Mouse (Mus musculus) C2C12 (cell line): ENCODE measurements around the gene Gm9789. TPM values are rescaled to one million over a fixed set of nuclear protein-coding genes. Genes with fewer than 3 reads are reported as not detected.

Experiments used
- H3K27me3 ChIP-seq: one replicate; pipeline ENCODE4 v1.6.1; 2011; ENCODE audit not compliant: control insufficient read depth, insufficient read depth, insufficient read length
- H3K36me3 ChIP-seq: one replicate; pipeline ENCODE4 v1.6.1; 2011; ENCODE audit not compliant: control insufficient read depth, insufficient read depth
- H3K4me3 ChIP-seq: one replicate; pipeline ENCODE4 v1.5.1; 2011; ENCODE audit warnings: mild to moderate bottlenecking, control low read depth; ENCODE audit not compliant: poor library complexity, insufficient read depth, severe bottlenecking
- H3K79me2 ChIP-seq: one replicate; pipeline ENCODE4 v1.6.1; 2011; ENCODE audit not compliant: control insufficient read depth, insufficient read depth
- H3K79me3 ChIP-seq: one replicate; pipeline ENCODE4 v1.6.1; 2011; ENCODE audit warnings: low read depth, control low read depth
- H3ac ChIP-seq: one replicate; pipeline ENCODE3; 2011; ENCODE audit warnings: low read depth; ENCODE audit not compliant: control insufficient read depth, insufficient read length
- CEBPB ChIP-seq: IDR thresholded peaks from one replicate; pipeline ENCODE4 v1.6.1; 2011; ENCODE audit warnings: low read depth, mild to moderate bottlenecking, control low read depth, moderate library complexity
- CTCF ChIP-seq: IDR thresholded peaks from one replicate; pipeline ENCODE4 v1.5.1; 2011; ENCODE audit not compliant: control insufficient read depth, insufficient read depth, insufficient read length
- FOSL1 ChIP-seq: IDR thresholded peaks from one replicate; pipeline ENCODE4 v1.8.0; 2011; ENCODE audit warnings: mild to moderate bottlenecking, low read length; ENCODE audit not compliant: poor library complexity, insufficient read depth, severe bottlenecking
- MAX ChIP-seq: IDR thresholded peaks from one replicate; pipeline ENCODE4 v1.6.1; 2011; ENCODE audit warnings: mild to moderate bottlenecking, control low read depth
- MYOD1 ChIP-seq: IDR thresholded peaks from one replicate; pipeline ENCODE4 v1.6.1; 2011; ENCODE audit warnings: low read depth; ENCODE audit not compliant: control insufficient read depth, insufficient read length
- MYOG ChIP-seq: IDR thresholded peaks from one replicate; pipeline ENCODE4 v1.6.1; 2011; ENCODE audit not compliant: control insufficient read depth, insufficient read length; ENCODE audit errors: extremely low read depth
- USF1 ChIP-seq: IDR thresholded peaks from one replicate; pipeline ENCODE4 v1.6.1; 2011; ENCODE audit warnings: low read depth, mild to moderate bottlenecking, control low read depth, moderate library complexity
- polyA plus RNA-seq: library from polyadenylated mRNA; unstranded; fragments of >200 nt; fragmentation: generic; extraction: Trizol; gene quantifications from one replicate; pipeline ENCODE4 v1.2.1, GENCODE M21; 2012; ENCODE audit warnings: missing spikeins

Gm9789 gene
- polyA plus RNA-seq, 1 experiment, result not detected

GRCm38 (mm10) chr16:89205561-89205960, 47.8 kb downstream of the Gm9789 start, which contains the start of gene Krtap20-2:
Krtap20-2 (plus strand) TSS chr16:89205861.
- Histone ChIP-seq H3K36me3 (no peaks in the 10 kb centered on the region), H3K4me3 (no peak within 1 kb of the TSS), H3ac (no peak within 1 kb of the TSS), H3K79me3 (no peaks in the 10 kb centered on the region), H3K27me3 (no peaks in the 10 kb centered on the region), H3K79me2 (no peaks in the 10 kb centered on the region)
- TF ChIP-seq USF1, result no peak
- TF ChIP-seq MYOG, result no peak
- TF ChIP-seq MYOD1, result no peak
- no peak for TF ChIP-seq MAX
- TF ChIP-seq CEBPB, result no peak
- TF ChIP-seq CTCF, result no peak
- TF ChIP-seq FOSL1, result no peak

Other genes with a start within 250 kb of the Gm9789 start
- gene Krtap19-9b, start 225.7 kb upstream of the Gm9789 start, polyA plus RNA-seq, result not detected
- gene Krtap16-3, start 195.1 kb upstream of the Gm9789 start, polyA plus RNA-seq, result not detected
- gene Krtap22-2, start 147.2 kb upstream of the Gm9789 start, polyA plus RNA-seq, result not detected
- gene Gm10229, start 142.7 kb upstream of the Gm9789 start, polyA plus RNA-seq, result not detected
- not detected for gene Krtap6-1, start 126.3 kb upstream of the Gm9789 start, polyA plus RNA-seq
- not detected for gene Gm10228, start 116.5 kb upstream of the Gm9789 start, polyA plus RNA-seq
- gene Krtap6-5, start 110.1 kb upstream of the Gm9789 start, polyA plus RNA-seq, result not detected
- not detected for gene 1110025L11Rik, start 94.0 kb upstream of the Gm9789 start, polyA plus RNA-seq
- gene Krtap6-3, start 73.9 kb upstream of the Gm9789 start, polyA plus RNA-seq, result not detected
- gene Gm6358, start 17.1 kb upstream of the Gm9789 start, polyA plus RNA-seq, result not detected
- gene Gm10061, start 6.9 kb upstream of the Gm9789 start, polyA plus RNA-seq, result not detected
- gene Gm7735, start 11.5 kb downstream of the Gm9789 start, polyA plus RNA-seq, result not detected
- not detected for gene 1110057P08Rik, start 16.8 kb downstream of the Gm9789 start, polyA plus RNA-seq
- not detected for gene Krtap20-2, start 47.9 kb downstream of the Gm9789 start, polyA plus RNA-seq
- gene Krtap21-1, start 245.9 kb downstream of the Gm9789 start, polyA plus RNA-seq, result not detected